Mouse (Mus musculus): ENCODE measurements around the gene Lmo4. TPM values are rescaled to one million over a fixed set of nuclear protein-coding genes. Genes with fewer than 3 reads are reported as not detected.

The Lmo4 gene
- polyA plus RNA-seq, 1 experiment from 2014 or later = 44.8 TPM

GRCm38 (mm10) chr3:144201794-144202573, 3.0 kb downstream of the Lmo4 start:
- ATAC-seq (ENCODE audit: low FRiP score, low TSS enrichment) (peak; percentile 54), DNase-seq (ENCODE audit: low spot score) (peak; percentile 93)
- H3K4me3 ChIP-seq (ENCODE audit: low read depth, low read length) = peak overlapping the region; percentile 83
- peaks cover 4% of the 10 kb centered on the region; the same call in 1 of the 2 replicates for H3K4me1 ChIP-seq (replicated peaks; ENCODE audit: control insufficient read depth, insufficient read depth)
- WGBS = under 1% methylated on average over 40 of the region's 64 CpGs
- TF ChIP-seq CTCF (IDR thresholded peaks at IDR 0.05; ENCODE audit: low read depth) (peak; percentile 51), EP300 (optimal IDR thresholded peaks at IDR 0.05) (no peak)
- H3K27ac ChIP-seq (replicated peaks) = peak overlapping the region; percentile 92
- H3K27me3 ChIP-seq (ENCODE audit: control insufficient read depth, insufficient read depth, low read length) = no peaks in the 10 kb centered on the region
- peak overlapping the region; percentile 80 for H3K9ac ChIP-seq (ENCODE audit: low read length)
- no peaks in the 10 kb centered on the region for H3K9me3 ChIP-seq (ENCODE audit: control insufficient read depth, low read length)
- H3K4me2 ChIP-seq (replicated peaks; ENCODE audit: low read depth) = peak overlapping the region; percentile 96
- no peaks in the 10 kb centered on the region for H3K36me3 ChIP-seq (ENCODE audit: control insufficient read depth, insufficient read depth, low read length)

GRCm38 (mm10) chr3:144185327-144186152, 19.5 kb downstream of the Lmo4 start:
- H3K27me3 ChIP-seq (ENCODE audit: control insufficient read depth, insufficient read depth, low read length) = no peaks in the 10 kb centered on the region
- H3K4me3 ChIP-seq (ENCODE audit: low read depth, low read length) = no peak overlapping the region
- H3K27ac ChIP-seq (replicated peaks) = no peak overlapping the region
- 48% methylated on average over 13 of the region's 13 CpGs for WGBS
- no peaks in the 10 kb centered on the region for H3K9me3 ChIP-seq (ENCODE audit: control insufficient read depth, low read length)
- H3K36me3 ChIP-seq (ENCODE audit: control insufficient read depth, insufficient read depth, low read length) = peaks cover 9% of the 10 kb centered on the region
- H3K4me2 ChIP-seq (replicated peaks; ENCODE audit: low read depth) = no peak overlapping the region
- H3K9ac ChIP-seq (ENCODE audit: low read length) = no peak overlapping the region
- DNase-seq (ENCODE audit: low spot score) = no peak
- no peaks in the 10 kb centered on the region for H3K4me1 ChIP-seq (replicated peaks; ENCODE audit: control insufficient read depth, insufficient read depth)
- no peak for ATAC-seq (ENCODE audit: low FRiP score, low TSS enrichment)
- TF ChIP-seq CTCF (IDR thresholded peaks at IDR 0.05; ENCODE audit: low read depth) = no peak
- TF ChIP-seq EP300 (optimal IDR thresholded peaks at IDR 0.05) = no peak

GRCm38 (mm10) chr3:144184918-144185317, 20.1 kb downstream of the Lmo4 start:
- 60% methylated on average over 4 of the region's 4 CpGs for WGBS
- no peak for ATAC-seq (ENCODE audit: low FRiP score, low TSS enrichment)
- no peak for DNase-seq (ENCODE audit: low spot score)
- no peaks in the 10 kb centered on the region for H3K4me1 ChIP-seq (replicated peaks; ENCODE audit: control insufficient read depth, insufficient read depth)
- no peak overlapping the region for H3K9ac ChIP-seq (ENCODE audit: low read length)
- H3K27me3 ChIP-seq (ENCODE audit: control insufficient read depth, insufficient read depth, low read length) = no peaks in the 10 kb centered on the region
- peaks cover 5% of the 10 kb centered on the region for H3K36me3 ChIP-seq (ENCODE audit: control insufficient read depth, insufficient read depth, low read length)
- no peak overlapping the region for H3K4me2 ChIP-seq (replicated peaks; ENCODE audit: low read depth)
- no peak overlapping the region for H3K4me3 ChIP-seq (ENCODE audit: low read depth, low read length)
- no peaks in the 10 kb centered on the region for H3K9me3 ChIP-seq (ENCODE audit: control insufficient read depth, low read length)
- no peak overlapping the region for H3K27ac ChIP-seq (replicated peaks)
- TF ChIP-seq EP300 (optimal IDR thresholded peaks at IDR 0.05) (no peak), CTCF (IDR thresholded peaks at IDR 0.05; ENCODE audit: low read depth) (no peak)

GRCm38 (mm10) chr3:144182229-144182628, 22.8 kb downstream of the Lmo4 start:
- no peak for ATAC-seq (ENCODE audit: low FRiP score, low TSS enrichment)
- Histone ChIP-seq H3K9ac (ENCODE audit: low read length) (no peak overlapping the region), H3K4me2 (replicated peaks; ENCODE audit: low read depth) (no peak overlapping the region), H3K9me3 (ENCODE audit: control insufficient read depth, low read length) (no peaks in the 10 kb centered on the region), H3K4me3 (ENCODE audit: low read depth, low read length) (no peak overlapping the region), H3K27ac (replicated peaks) (no peak overlapping the region), H3K27me3 (ENCODE audit: control insufficient read depth, insufficient read depth, low read length) (no peaks in the 10 kb centered on the region), H3K4me1 (replicated peaks; ENCODE audit: control insufficient read depth, insufficient read depth) (no peaks in the 10 kb centered on the region), H3K36me3 (ENCODE audit: control insufficient read depth, insufficient read depth, low read length) (no peaks in the 10 kb centered on the region)
- TF ChIP-seq EP300 (optimal IDR thresholded peaks at IDR 0.05) (no peak), CTCF (IDR thresholded peaks at IDR 0.05; ENCODE audit: low read depth) (no peak)
- 75% methylated on average over 6 of the region's 6 CpGs for WGBS
- DNase-seq (ENCODE audit: low spot score) = no peak

- no peak for ATAC-seq (ENCODE audit: low FRiP score, low TSS enrichment)
- 48% methylated on average over 2 of the region's 3 CpGs for WGBS
These were observed 26.1 kb downstream of the Lmo4 start for GRCm38 (mm10) chr3:144178937-144179336.

More at GRCm38 (mm10) chr3:144178937-144179336, 26.1 kb downstream of the Lmo4 start:
- TF ChIP-seq EP300 (optimal IDR thresholded peaks at IDR 0.05) = no peak
- TF ChIP-seq CTCF (IDR thresholded peaks at IDR 0.05; ENCODE audit: low read depth) = no peak
- H3K36me3 ChIP-seq (ENCODE audit: control insufficient read depth, insufficient read depth, low read length) = no peaks in the 10 kb centered on the region
- no peak for DNase-seq (ENCODE audit: low spot score)
- no peak overlapping the region for H3K4me2 ChIP-seq (replicated peaks; ENCODE audit: low read depth)
- no peak overlapping the region for H3K27ac ChIP-seq (replicated peaks)
- H3K4me3 ChIP-seq (ENCODE audit: low read depth, low read length) = no peak overlapping the region
- no peak overlapping the region for H3K9ac ChIP-seq (ENCODE audit: low read length)
- H3K9me3 ChIP-seq (ENCODE audit: control insufficient read depth, low read length) = no peaks in the 10 kb centered on the region
- H3K27me3 ChIP-seq (ENCODE audit: control insufficient read depth, insufficient read depth, low read length) = no peaks in the 10 kb centered on the region
- no peaks in the 10 kb centered on the region for H3K4me1 ChIP-seq (replicated peaks; ENCODE audit: control insufficient read depth, insufficient read depth)
